Mouse (Mus musculus): ENCODE data around the gene Ropn1l.

Ropn1l gene

GRCm38 (mm10) chr15:31407490-31407889 lies 46.0 kb downstream of the Ropn1l start:
- no peak for DNase-seq (ENCODE audit: low spot score in 2 of 2)

- no peak for DNase-seq (ENCODE audit: low spot score in 2 of 2)
Observed at GRCm38 (mm10) chr15:31406881-31407280, 46.7 kb downstream of the Ropn1l start.

GRCm38 (mm10) chr15:31404346-31404745 lies 49.2 kb downstream of the Ropn1l start:
- DNase-seq (ENCODE audit: low spot score in 2 of 2), result no peak

GRCm38 (mm10) chr15:31402200-31402892 lies 51.2 kb downstream of the Ropn1l start:
- DNase-seq (ENCODE audit: low spot score in 2 of 2), result no peak

- DNase-seq (ENCODE audit: low spot score in 2 of 2), result no peak
Observed at GRCm38 (mm10) chr15:31400974-31401373, 52.6 kb downstream of the Ropn1l start.

GRCm38 (mm10) chr15:31398769-31399168 lies 54.8 kb downstream of the Ropn1l start:
- peak; percentile 56 to 77 for DNase-seq (ENCODE audit: low spot score in 2 of 2)

- no peak for DNase-seq (ENCODE audit: low spot score in 2 of 2)
Observed at GRCm38 (mm10) chr15:31397379-31397778, 56.2 kb downstream of the Ropn1l start.

- peak; percentile 52 to 65 for DNase-seq (ENCODE audit: low spot score in 2 of 2)
Observed at GRCm38 (mm10) chr15:31396755-31397154, 56.8 kb downstream of the Ropn1l start.

GRCm38 (mm10) chr15:31395986-31396385 lies 57.6 kb downstream of the Ropn1l start:
- no peak for DNase-seq (ENCODE audit: low spot score in 2 of 2)

GRCm38 (mm10) chr15:31393402-31393801 lies 60.1 kb downstream of the Ropn1l start:
- peak; percentile 82 to 87 for DNase-seq (ENCODE audit: low spot score in 2 of 2)

- peak; percentile 75 to 83 for DNase-seq (ENCODE audit: low spot score in 2 of 2)
Observed at GRCm38 (mm10) chr15:31392705-31393104, 60.8 kb downstream of the Ropn1l start.

- no peak for DNase-seq (ENCODE audit: low spot score in 2 of 2)
Observed at GRCm38 (mm10) chr15:31392135-31392534, 61.4 kb downstream of the Ropn1l start.

Data from left cerebral cortex, adult 9 months (tissue).